Mouse (Mus musculus) subcutaneous adipose tissue, adult 2 months (tissue): ENCODE measurements around the gene Nfkbie. TPM values are rescaled to one million over a fixed set of nuclear protein-coding genes. Genes with fewer than 3 reads are reported as not detected.

Experiments
- polyA plus RNA-seq: library from polyadenylated mRNA; depleted of rRNA; stranded (reverse); fragments of >200 nt; gene quantifications from 2 replicates; pipeline ENCODE4 v1.2.3, GENCODE M21; 2012; ENCODE audit warnings: low replicate concordance; rRNA removed

Gene Nfkbie
- polyA plus RNA-seq: 4.5 and 7.6 TPM in 2 replicates

DNA sequence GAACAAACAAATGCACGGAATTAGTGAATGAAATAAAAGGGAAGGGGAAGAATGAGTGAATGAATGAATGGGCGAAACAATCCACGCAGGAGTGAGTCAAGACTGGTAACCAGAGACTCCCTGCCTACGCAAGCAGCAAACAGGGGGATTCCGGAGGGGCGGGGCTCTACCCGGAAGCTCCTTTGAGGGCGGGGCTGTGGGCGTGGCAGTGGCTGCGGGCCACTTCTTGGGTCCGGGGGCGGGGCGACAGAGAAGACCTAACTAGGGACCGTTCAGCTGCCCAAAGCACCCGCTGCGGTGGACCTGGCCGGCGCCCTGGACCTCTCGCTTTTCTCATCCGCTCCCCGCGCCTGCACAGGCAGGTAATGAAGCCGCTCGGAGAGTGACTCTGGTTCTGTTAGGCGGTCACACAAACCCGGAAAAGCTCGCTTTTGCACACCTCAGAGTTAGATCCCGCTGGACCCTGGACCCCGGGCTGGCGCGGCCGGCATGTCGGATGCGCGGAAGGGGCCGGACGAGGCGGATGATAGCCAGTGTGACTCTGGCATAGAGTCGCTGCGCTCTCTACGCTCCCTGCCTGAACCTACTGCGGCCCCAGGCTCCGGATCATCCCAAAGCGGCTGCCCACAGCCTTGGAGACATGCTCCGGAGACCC is at the start of gene Nfkbie:
Gene Nfkbie, plus strand, starts transcription at position 252 of the 655 bp plus-strand sequence.

DNA sequence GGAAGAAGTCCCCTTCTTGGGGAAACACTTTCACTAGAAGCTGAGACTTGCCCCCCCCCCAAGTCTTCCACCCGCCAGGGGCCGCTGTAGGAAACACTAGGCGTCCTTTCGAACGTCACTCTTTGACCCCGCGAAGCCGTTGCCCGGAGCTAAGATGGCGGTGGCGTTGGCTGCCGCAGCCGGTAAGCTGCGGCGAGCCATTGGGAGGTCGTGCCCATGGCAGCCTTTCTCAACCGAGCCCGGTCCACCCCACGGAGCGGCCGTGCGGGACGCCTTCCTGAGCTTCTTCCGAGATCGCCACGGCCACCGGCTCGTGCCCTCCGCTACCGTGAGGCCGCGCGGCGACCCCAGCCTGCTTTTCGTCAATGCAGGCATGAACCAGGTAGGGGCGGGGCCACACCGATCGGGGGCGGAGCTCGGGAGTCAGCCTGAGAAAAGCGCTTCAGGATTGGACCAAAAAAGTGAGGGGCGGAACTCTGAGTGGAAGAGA is 48.8 kb upstream of the Nfkbie start, which contains the start of gene Aars2:
Gene Aars2, plus strand, starts transcription at position 142 of the 490 bp plus-strand sequence.

DNA sequence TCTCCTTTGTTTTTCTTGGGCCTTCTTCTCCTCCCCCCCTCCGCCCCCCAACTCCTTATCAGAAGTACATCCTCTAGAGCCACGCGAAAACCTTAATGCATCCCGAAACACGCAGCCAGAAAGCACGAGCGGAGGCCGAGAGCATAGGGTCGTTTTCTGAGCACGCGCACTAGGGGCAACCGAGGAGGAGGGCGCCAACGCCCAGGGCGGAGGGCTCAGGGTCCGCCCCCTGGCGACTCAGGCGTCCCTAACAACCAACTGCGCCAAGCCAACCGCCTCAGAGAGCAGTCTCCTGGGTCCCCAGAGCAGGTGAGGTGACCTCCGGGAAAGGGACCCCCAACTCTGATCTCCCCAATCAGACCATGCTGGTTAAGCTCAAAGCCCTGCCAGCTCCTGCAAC is 32.2 kb upstream of the Nfkbie start, which contains the start of gene Tcte1:
Gene Tcte1, plus strand, starts transcription at position 172 of the 400 bp plus-strand sequence.

DNA sequence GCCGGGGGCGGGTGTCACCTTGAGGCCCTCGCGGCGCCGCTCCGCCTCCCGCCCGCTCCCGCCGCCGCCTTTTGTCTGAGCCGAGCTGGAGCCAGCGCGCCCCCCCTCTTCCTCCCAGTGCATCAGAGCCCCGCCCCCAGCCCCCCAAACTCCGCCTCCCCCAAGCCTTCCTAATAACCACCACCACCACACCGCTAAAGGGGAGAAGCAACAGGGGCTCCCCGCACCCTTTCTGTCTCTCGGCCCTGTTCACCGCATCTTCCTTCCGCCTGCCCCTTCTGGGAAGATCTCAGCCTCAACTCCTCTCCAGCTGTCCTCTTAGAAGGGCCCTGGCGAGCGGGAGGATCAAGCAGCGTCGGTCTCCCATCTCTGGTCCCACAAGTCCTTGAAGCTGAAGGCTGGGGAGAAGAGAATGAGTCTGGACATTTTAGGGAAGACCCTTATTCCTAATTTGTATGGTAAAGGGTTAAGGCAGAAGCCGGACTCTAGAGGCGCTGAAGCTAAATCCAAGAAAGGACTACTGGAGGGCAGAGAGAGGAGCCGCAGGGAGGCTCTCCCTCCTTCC is 5.8 kb upstream of the Nfkbie start, which contains the start of gene Tmem151b:
Gene Tmem151b, minus strand, starts transcription at position 61 of the 565 bp plus-strand sequence.

DNA sequence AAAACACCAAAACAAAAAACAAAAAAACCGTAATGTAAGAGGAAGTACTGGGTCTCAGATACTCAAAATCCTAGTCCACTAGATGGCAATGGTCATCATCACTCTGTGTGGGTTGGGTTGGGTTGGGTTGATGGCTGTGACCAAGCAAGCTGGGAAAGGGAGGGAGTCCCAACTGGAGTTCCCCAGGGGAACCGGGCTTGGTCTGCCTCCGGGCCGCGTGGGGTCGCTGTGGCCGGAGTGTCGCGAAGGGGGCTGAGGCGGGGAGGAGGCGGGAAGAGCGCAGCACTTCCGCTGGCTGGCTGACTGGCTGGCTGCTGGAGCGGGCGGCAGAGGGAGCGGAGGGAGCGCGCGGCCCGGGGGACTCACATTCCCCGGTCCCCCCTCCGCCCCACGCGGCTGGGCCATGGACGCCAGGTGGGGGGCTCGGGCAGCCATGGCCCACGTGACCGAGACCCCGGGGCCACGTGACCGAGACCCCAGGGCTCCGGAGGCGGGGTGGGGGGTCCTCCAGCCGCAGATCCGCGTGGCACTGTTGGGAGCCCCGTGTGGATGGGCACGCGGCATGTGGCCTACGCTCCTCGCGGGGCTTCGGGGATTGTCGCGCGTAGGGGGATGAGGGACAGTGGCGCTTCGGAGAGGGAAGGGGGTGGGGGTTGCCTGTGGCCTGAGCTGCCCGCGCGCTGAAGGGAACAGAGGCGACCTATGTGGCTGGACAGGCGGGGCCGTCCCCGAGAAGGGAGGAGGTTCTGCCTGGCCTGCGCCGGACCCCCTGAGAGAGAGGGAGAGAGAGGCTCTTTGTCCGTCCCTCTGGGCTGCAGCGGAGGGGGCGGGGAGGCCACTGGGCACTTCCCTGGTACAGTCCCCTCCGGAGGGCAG is 8.4 kb downstream of the Nfkbie start, which contains the start of gene Slc35b2:
Gene Slc35b2, plus strand, starts transcription at position 220 of the 876 bp plus-strand sequence.

DNA sequence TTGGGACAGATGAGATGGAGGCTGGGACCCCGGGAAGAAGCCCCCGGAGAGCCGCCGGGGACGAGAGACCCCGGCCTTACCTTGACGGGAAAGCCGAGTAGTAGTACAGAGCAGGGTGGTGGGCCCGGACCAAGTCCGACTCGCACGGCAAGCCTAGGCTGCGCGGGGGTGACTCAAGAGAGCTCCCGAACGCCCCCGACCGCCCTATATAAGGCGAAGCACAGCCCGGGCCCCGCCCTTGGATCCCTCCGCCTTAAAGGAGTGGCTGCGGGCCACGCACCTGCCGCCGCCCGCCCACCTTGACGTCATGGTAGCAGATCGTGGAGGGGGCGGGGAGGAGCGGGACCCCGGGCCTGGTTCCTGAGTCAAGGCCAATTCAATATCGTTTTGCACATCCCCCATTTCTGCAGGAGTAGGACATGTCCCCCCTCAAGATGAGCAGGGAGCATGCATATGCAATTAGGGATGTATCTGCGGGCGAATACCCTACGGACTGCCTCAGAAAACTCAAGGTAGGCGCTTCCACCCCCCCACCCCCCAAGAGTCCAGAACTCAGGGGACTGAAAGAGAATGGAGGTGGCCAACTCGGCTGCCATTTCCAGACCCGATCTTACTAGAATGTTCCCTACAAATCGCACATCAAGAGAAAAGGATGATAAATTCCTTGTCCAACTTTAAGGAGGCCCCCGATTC is 17.7 kb downstream of the Nfkbie start, which contains the start of gene Hsp90ab1:
Gene Hsp90ab1, minus strand, starts transcription at position 185 of the 693 bp plus-strand sequence.

DNA sequence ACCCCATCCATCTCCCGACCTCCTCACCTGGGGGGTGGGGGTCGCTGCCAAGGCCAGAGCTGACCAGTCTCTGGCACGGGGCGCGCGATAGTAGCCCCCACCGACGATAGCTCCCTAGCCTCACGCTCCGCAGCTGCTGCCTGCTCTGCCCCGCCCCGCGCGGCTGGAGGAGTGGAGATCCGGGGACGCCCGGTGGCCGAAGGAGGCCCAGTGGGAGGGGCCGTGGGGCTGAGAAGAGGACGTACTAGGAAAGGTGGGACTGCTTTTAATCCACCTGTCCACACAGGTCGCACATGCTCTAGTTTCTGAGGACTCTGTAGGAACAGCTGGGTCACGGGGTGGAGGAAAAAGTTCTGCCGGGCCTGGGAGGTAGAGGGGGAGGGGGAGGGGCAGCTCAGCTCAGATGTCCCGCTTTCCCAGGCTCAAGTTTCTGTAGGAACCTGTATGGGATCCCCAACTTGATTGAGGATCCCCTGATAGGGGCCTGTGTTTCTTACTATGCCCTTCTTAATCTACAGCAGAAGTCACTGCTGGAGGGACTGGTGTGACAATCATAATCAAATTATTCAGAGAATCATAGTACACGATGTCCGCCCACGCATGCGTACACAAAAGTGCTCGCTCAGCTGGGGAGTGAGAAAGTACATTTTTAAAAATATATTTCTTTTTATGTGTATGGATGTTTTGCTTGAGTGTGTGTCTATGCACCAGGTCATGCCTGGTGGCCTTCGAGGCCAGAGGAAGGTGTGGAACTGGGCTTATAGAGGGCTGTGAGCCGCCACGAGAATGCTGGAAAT is 44.1 kb downstream of the Nfkbie start, which contains the start of gene Slc29a1:
Gene Slc29a1, minus strand, starts transcription at position 161 of the 797 bp plus-strand sequence.

DNA sequence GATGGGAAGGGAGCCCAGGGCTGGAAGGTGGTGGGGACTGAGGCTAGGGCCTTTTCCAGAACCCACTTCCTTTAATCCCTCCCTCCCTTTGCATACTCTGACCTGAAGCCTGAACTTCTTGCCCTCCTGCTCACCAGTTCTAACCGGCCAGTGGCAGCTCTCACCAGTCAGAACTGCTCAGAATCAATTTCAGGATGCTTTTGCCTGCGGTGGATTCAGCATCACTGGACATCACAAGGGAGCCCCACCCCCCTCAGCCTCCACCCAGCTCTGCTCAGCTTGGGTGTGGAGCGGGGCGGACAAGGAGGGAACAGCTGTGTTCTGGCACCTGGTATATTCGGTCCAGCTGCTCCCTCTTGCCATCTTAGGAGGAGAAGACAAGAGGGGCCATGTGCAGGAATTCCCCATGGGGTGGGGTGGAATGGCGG is 46.4 kb downstream of the Nfkbie start, which contains the start of gene Mymx:
Gene Mymx, minus strand, starts transcription at position 226 of the 428 bp plus-strand sequence.

Other genes with a start within 250 kb of the Nfkbie start
- gene Cdc5l, start 122.0 kb upstream of the Nfkbie start, polyA plus RNA-seq: 7.5 and 13.1 TPM in 2 replicates
- 0.10 and 0.14 TPM in 2 replicates for gene Spats1, start 80.3 kb upstream of the Nfkbie start, polyA plus RNA-seq
- gene Aars2, start 48.9 kb upstream of the Nfkbie start, polyA plus RNA-seq: 13.0 and 20.0 TPM in 2 replicates
- not detected in 2 replicates for gene Tcte1, start 32.3 kb upstream of the Nfkbie start, polyA plus RNA-seq
- gene Tmem151b, start 6.0 kb upstream of the Nfkbie start, polyA plus RNA-seq: 0.10 and 1.3 TPM in 2 replicates
- 116 and 166 TPM in 2 replicates for gene Slc35b2, start 8.2 kb downstream of the Nfkbie start, polyA plus RNA-seq
- 397 and 776 TPM in 2 replicates for gene Hsp90ab1, start 17.6 kb downstream of the Nfkbie start, polyA plus RNA-seq
- gene Slc29a1, start 43.9 kb downstream of the Nfkbie start, polyA plus RNA-seq: 83.9 and 195 TPM in 2 replicates
- gene Mymx, start 46.4 kb downstream of the Nfkbie start, polyA plus RNA-seq: not detected in 2 replicates
- gene Capn11, start 103.6 kb downstream of the Nfkbie start, polyA plus RNA-seq: 0.06 TPM in 1 of 2 replicates, not detected in the other
- 114 and 123 TPM in 2 replicates for gene Mrpl14, start 130.6 kb downstream of the Nfkbie start, polyA plus RNA-seq
- 61.9 and 66.0 TPM in 2 replicates for gene Tmem63b, start 131.2 kb downstream of the Nfkbie start, polyA plus RNA-seq
- gene 1600014C23Rik, start 178.1 kb downstream of the Nfkbie start, polyA plus RNA-seq: not detected in 2 replicates